Mouse (Mus musculus) ES-E14 (cell line): ENCODE data around the gene H13.

ENCODE experiments used
- HCFC1 ChIP-seq: IDR thresholded peaks from 2 replicates; pipeline ENCODE4 v1.6.1; 2012; ENCODE audit warnings: low read length, inconsistent platforms, borderline replicate concordance; ENCODE audit not compliant: insufficient read depth
- MAFK ChIP-seq: IDR thresholded peaks from 2 replicates; pipeline ENCODE4 v1.6.1; 2014; ENCODE audit warnings: mild to moderate bottlenecking, low read depth, low read length, inconsistent platforms; ENCODE audit not compliant: insufficient read depth

GRCm38 (mm10) chr2:152738341-152738740 lies 69.1 kb downstream of the H13 start:
- TF ChIP-seq MAFK (no peak), HCFC1 (no peak)
